Mouse (Mus musculus) adrenal gland, postnatal 0 days (tissue): ENCODE data around the gene Gngt2. TPM values are rescaled to one million over a fixed set of nuclear protein-coding genes. Genes with fewer than 3 reads are reported as not detected.

ENCODE experiments used
- polyA plus RNA-seq: library from polyadenylated mRNA; unstranded; fragments of >200 nt; fragmentation: Nextera tagmentation; extraction: Ambion mirVana; gene quantifications from 2 replicates; pipeline ENCODE4 v1.2.1, GENCODE M21; 2015

Gene Gngt2
- 34.9 and 44.0 TPM in 2 replicates for polyA plus RNA-seq

GRCm38 (mm10) chr11:95837059-95837458 lies at the start of gene Gngt2:
Gene Gngt2, plus strand, starts transcription at chr11:95837216.

DNA sequence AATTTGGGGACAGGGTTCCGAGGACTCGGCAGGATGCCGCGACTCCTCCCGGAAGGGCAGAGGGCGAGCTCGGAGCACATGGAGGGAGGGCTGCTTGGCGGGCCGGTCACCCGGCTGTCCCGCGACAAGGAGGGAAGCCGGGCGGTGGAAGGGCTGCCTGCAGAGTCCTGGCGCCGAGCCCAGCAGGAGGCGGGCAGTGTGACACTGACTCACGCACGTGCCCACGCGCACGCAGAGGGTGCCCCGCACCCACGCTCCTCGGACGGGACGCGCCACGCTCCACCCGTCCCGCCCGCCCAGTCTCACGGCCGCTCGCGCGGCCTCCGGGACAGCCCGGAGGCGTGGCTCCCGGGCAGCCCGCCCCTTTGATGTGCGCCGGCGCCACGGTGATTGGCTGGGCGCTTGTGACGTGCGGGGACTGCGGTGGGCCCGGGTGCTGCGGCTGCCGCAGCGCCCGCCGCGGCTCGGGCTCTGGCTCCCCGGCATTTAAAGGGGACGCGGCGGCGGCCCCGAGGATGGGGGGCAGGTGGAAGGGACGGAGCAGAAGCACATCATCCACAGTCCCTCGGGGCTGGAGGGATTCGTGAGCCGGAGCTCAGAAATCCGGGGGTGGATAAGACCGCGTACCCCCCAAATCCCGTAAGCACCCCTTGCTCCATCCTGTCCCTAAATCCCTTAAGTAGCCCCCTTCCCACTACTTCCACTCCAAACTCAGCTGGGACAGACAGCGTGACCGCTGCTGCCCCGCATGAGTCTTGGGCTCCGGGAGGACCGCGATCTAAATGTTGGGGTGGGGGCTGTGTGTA lies 12.7 kb upstream of the Gngt2 start, which contains the start of gene Phospho1:
Gene Phospho1 (plus strand): TSS at position 429 of the 806 bp plus-strand sequence.

GRCm38 (mm10) chr11:95842074-95842681 lies 5.2 kb downstream of the Gngt2 start, which contains the start of gene Abi3:
Gene Abi3, minus strand, starts transcription at chr11:95842476.

Other genes starting within 250 kb of the Gngt2 start
- gene Ngfr, start 249.5 kb upstream of the Gngt2 start, polyA plus RNA-seq = 13.9 and 41.1 TPM in 2 replicates
- 320 and 337 TPM in 2 replicates for gene Phb, start 170.3 kb upstream of the Gngt2 start, polyA plus RNA-seq
- 9.1 and 12.8 TPM in 2 replicates for gene Zfp652, start 124.5 kb upstream of the Gngt2 start, polyA plus RNA-seq
- gene B130006D01Rik, start 113.6 kb upstream of the Gngt2 start, polyA plus RNA-seq = 0.20 and 0.76 TPM in 2 replicates
- gene Phospho1, start 12.7 kb upstream of the Gngt2 start, polyA plus RNA-seq = 1.5 and 1.9 TPM in 2 replicates
- gene Abi3, start 5.3 kb downstream of the Gngt2 start, polyA plus RNA-seq = 5.8 and 6.5 TPM in 2 replicates
- 0.08 TPM in 1 of 2 replicates, not detected in the other for gene B4galnt2, start 77.7 kb downstream of the Gngt2 start, polyA plus RNA-seq
- gene Igf2bp1, start 168.7 kb downstream of the Gngt2 start, polyA plus RNA-seq = 4.5 and 6.6 TPM in 2 replicates
- 0.29 and 1.3 TPM in 2 replicates for gene Gip, start 187.3 kb downstream of the Gngt2 start, polyA plus RNA-seq
- 64.6 and 78.3 TPM in 2 replicates for gene Snf8, start 197.7 kb downstream of the Gngt2 start, polyA plus RNA-seq
- 24.1 and 26.4 TPM in 2 replicates for gene Ube2z, start 228.2 kb downstream of the Gngt2 start, polyA plus RNA-seq
- 544 and 782 TPM in 2 replicates for gene Atp5g1, start 238.5 kb downstream of the Gngt2 start, polyA plus RNA-seq